Mouse (Mus musculus) frontal cortex, adult (tissue): ENCODE measurements at regions not wholly inside any gene's neighbourhood (a gene's known extent, or its start where the extent isn't known, plus 50 kb on each side); places are given as distances from the start of the nearest gene placed in this dataset.

Experiments used
- ATAC-seq: cut with Nextera tagmentation; 2 replicates; pipeline ENCODE4 v1.9.2; 2017; ENCODE audit warnings: mild to moderate bottlenecking, moderate library complexity, mixed read lengths; ENCODE audit not compliant: low TSS enrichment

- ATAC-seq, result no peak
Measured at GRCm38 (mm10) chr2:117543301-117543782, 200.5 kb upstream of the Rasgrp1 start.

- no peak for ATAC-seq
Measured at GRCm38 (mm10) chr2:117548273-117548672, 205.5 kb upstream of the Rasgrp1 start.

GRCm38 (mm10) chr2:117556301-117556700 is 213.5 kb upstream of the Rasgrp1 start:
- no peak for ATAC-seq

- ATAC-seq, result no peak
Measured at GRCm38 (mm10) chr2:117570987-117571386, 228.2 kb upstream of the Rasgrp1 start.

- ATAC-seq, result no peak
Measured at GRCm38 (mm10) chr2:117587381-117587780, 244.6 kb upstream of the Rasgrp1 start.

- no peak for ATAC-seq
Measured at GRCm38 (mm10) chr2:117595028-117595427, 252.2 kb upstream of the Rasgrp1 start.

- ATAC-seq, result no peak
Measured at GRCm38 (mm10) chr2:117597573-117597972, 254.8 kb upstream of the Rasgrp1 start.

- ATAC-seq, result no peak
Measured at GRCm38 (mm10) chr2:117614772-117615171, 272.0 kb upstream of the Rasgrp1 start.

GRCm38 (mm10) chr2:117618063-117618462 is 275.3 kb upstream of the Rasgrp1 start:
- ATAC-seq, result no peak

- peak; percentile 73; the same call in 1 of the 2 replicates for ATAC-seq
Measured at GRCm38 (mm10) chr2:117623955-117624354, 281.2 kb upstream of the Rasgrp1 start.

- no peak for ATAC-seq
Measured at GRCm38 (mm10) chr2:117634906-117635305, 292.1 kb upstream of the Rasgrp1 start.

- ATAC-seq, result no peak
Measured at GRCm38 (mm10) chr2:117637397-117637796, 294.6 kb upstream of the Rasgrp1 start.

GRCm38 (mm10) chr2:117652101-117652500 is 309.3 kb upstream of the Rasgrp1 start:
- no peak for ATAC-seq

GRCm38 (mm10) chr2:117652647-117653046 is 309.8 kb upstream of the Rasgrp1 start:
- no peak for ATAC-seq

GRCm38 (mm10) chr2:117656546-117657175 is 313.9 kb upstream of the Rasgrp1 start:
- no peak for ATAC-seq

GRCm38 (mm10) chr2:117660217-117660924 is 317.6 kb upstream of the Rasgrp1 start:
- no peak for ATAC-seq

- ATAC-seq, result no peak
Measured at GRCm38 (mm10) chr2:117662653-117663052, 319.9 kb upstream of the Rasgrp1 start.

- ATAC-seq, result no peak
Measured at GRCm38 (mm10) chr2:117666528-117666927, 323.7 kb upstream of the Rasgrp1 start.

GRCm38 (mm10) chr2:117668137-117668536 is 325.3 kb upstream of the Rasgrp1 start:
- no peak for ATAC-seq

GRCm38 (mm10) chr2:117674877-117675276 is 332.1 kb upstream of the Rasgrp1 start:
- ATAC-seq, result no peak

GRCm38 (mm10) chr2:117678650-117679049 is 335.8 kb upstream of the Rasgrp1 start:
- no peak for ATAC-seq

- ATAC-seq, result peak; percentile 77
Measured at GRCm38 (mm10) chr2:117685836-117686453, 343.1 kb upstream of the Rasgrp1 start.

- no peak for ATAC-seq
Measured at GRCm38 (mm10) chr2:117693537-117693936, 350.7 kb upstream of the Rasgrp1 start.
